Mouse (Mus musculus): Measurements from ENCODE around the gene Dtd1. TPM values are rescaled to one million over a fixed set of nuclear protein-coding genes. Genes with fewer than 3 reads are reported as not detected.

The Dtd1 gene
- total RNA-seq, 1 experiment from 2014 or later: 18.2 TPM

- no peak for DNase-seq
Observed at GRCm38 (mm10) chr2:144640101-144640500, 40.4 kb downstream of the Dtd1 start.

GRCm38 (mm10) chr2:144641991-144642390, 42.3 kb downstream of the Dtd1 start:
- no peak for DNase-seq

DNA sequence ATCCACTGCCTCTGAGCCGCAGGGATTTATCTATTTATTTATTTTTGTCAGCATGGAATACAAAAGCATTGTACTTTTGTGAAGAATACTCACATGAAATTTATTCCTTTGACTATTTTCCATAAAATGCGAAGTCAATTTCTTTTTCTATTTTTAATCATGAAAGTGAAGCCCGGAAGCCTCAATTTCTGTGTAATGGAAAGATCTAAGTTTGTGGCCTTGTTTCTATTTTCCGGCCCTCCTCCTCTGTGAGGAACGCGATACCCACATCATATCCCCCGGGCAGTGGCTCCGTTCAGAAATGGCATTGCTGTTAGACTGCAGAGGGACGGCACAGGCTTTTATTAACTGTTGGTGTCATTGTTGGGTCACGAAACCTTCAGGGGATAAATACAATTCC, 46.7 kb downstream of the Dtd1 start:
- no peak for DNase-seq

GRCm38 (mm10) chr2:144647151-144647550, 47.5 kb downstream of the Dtd1 start:
- DNase-seq: no peak

- no peak for DNase-seq
Observed at GRCm38 (mm10) chr2:144649960-144650359, 50.3 kb downstream of the Dtd1 start.

DNA sequence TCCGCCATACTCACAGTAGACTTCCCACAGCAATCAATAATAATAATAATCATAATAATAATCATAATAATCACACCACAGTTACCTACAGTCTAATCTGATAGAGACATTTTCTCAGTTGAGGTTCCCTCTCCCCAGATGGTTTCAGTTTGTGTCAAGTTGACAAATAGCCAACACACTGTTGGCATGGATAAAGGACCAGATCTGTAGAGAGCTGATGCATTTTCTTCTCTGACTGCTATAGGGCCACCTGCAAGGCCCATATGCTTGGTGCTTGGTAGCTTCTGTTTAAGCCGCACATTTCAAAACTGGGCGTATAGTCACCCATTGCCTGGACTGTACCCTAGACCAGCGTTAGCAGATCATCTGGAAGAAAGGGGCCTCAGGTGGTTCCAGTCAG, 53.1 kb downstream of the Dtd1 start:
- DNase-seq: no peak

DNA sequence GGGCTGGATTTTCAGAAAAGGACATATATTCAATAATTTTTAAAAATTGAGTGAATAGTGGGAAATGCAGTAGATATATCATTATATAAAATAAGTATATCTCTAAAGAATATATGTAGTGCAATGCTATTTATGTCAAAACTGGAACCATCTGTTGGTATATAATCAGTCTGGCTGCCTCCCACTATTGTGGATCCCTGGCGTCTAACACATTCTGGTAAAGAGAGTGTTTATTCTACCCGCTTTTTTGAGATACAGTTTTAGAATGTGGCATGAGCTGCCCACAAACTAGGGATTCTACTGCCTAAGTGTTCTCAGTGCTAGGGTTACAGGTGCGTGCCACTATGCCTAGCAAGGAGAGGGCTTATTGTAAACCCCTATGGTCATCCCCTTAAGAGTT, 55.6 kb downstream of the Dtd1 start:
- DNase-seq: no peak

- DNase-seq: no peak
Observed at GRCm38 (mm10) chr2:144668507-144668906, 68.8 kb downstream of the Dtd1 start.

DNA sequence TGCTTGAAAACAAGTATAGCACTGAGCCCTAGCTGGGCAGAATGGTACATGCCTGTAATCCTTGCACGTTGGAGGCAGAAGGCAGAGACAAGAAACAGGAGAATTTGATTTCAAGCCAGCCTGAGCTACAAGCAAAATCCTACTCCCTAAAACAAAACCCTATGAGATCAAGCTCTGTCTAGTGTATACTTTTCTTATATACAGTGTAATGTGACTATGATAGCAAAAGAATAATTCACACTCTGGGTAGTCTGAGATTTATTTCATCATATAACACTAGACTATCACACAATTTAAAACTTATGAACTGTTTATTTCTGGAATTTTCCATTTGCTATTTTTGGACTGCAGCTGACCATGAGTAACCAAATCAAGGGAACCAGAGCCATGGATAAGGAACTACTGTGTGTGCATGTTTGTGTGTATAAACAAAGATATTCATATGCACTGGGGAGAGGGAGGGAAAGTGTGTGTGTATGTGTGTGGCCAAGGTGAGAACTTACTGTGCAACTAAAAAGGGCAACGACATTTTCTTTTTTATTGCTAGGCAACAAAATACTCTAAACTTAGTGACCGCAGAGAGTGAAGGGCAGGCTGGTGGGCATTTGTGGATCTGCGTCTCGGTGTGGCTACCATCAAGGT, 70.7 kb downstream of the Dtd1 start:
- DNase-seq: no peak

GRCm38 (mm10) chr2:144672397-144672796, 72.7 kb downstream of the Dtd1 start:
- DNase-seq: peak; percentile 26

DNA sequence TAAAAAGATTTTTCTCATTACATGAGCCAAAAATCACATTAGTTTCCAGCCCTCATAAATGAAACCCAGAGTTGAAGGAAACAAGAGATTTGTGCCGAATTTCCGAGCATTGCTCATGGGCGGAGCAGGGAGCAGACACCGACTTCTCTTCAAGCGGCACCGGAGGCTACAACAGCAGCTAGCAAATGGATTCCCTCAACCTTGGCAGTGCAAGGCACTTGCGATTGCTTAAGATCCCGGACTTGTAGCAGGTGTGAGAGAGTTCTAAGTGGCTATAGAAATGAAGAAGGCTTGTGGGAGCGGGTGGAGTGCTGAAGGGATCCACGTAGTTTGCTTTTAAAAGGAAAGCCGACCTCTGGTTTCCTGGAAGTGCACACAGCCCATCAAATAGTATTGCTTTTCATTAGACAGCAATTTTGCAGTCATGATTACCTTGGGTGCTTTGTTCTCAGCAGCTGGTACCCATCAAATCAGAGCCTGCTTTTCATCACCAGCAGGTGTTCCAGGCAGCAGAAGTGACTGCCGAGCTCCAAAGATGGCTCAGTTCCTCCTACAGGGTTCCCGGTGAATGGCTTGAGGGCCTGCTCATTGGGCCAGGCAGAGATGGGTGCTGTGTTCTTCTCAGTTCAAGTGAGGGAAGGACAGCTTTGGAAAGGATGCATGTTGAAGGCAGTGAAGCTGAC, 77.0 kb downstream of the Dtd1 start:
- DNase-seq: no peak

DNA sequence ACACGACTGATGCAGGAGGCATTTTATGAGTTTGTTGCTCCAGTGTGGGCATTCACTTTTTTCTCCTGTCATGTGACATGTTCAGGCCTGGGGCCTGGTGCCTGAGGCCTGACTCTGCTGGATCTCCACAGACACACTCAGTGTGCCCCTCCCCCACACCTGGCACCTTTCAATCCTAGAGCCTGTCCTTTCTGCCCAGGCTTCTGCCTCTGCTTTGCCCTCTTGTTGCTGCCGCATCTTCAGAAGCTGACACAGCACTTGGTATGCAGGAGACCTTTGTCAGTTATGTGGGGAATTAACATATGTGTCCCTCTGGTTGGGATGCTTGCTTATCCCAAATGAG, 77.5 kb downstream of the Dtd1 start:
- DNase-seq: no peak

GRCm38 (mm10) chr2:144678779-144679178, 79.1 kb downstream of the Dtd1 start:
- DNase-seq: no peak

DNA sequence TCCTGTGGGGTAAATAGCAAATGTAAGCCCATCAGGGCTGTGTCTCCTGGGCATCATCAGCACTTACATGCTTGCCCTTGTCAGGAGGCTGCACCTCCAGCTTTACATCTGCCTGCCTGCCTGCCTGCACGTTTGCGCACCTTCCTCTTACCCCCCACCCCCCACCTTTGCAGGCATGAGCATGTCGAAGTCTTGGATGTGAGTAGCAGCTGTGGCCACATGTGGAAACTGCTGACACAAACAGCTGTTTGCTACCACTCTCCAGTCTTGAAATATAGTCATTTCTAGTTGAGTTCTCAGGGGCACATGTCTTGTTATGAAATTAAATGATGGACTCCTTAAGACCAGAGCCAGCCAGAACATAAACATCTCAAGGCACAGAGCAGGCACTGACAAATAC, 79.7 kb downstream of the Dtd1 start:
- no peak for DNase-seq

- no peak for DNase-seq
Observed at GRCm38 (mm10) chr2:144692219-144692732, 92.6 kb downstream of the Dtd1 start.

DNA sequence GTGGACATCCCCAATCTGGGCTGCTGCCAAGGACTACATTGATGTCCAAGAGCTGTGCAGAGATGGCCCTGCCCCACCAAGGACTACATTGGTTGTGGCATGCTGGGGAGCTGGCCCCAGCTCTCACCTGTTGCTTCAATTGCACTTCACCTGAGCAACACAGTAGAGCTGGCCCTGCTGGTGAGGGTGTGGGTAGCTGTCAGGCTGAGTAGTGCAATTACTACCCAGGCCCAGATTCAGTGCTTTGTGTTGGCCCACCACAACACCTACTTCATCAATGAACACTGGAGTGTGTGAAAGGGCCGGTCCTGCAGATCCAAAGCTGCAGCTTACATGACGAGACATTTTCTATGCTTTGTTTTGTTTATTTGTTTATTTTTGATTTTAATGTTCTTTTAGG, 93.1 kb downstream of the Dtd1 start:
- no peak for DNase-seq

GRCm38 (mm10) chr2:144694923-144695322, 95.2 kb downstream of the Dtd1 start:
- no peak for DNase-seq

DNA sequence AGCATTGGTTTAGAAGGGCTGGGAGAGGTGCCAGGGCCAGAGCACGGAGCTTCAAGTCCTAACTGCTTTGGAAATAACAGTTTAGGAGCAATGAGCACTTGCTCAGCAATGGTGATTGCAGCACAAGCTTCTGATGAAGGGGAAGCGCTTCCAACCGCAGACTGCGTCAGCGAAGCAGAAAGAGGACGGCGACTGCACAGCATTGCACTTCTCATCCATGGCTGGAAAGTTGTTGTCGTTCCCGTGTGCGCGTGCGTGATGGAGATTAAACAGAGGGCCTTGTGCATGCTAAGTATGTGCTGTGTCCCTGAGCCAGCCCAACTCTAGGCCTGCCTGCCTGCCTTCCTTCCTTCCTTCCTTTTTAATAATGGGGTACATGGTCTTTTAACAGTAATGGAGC, 98.3 kb downstream of the Dtd1 start:
- no peak for DNase-seq

DNA sequence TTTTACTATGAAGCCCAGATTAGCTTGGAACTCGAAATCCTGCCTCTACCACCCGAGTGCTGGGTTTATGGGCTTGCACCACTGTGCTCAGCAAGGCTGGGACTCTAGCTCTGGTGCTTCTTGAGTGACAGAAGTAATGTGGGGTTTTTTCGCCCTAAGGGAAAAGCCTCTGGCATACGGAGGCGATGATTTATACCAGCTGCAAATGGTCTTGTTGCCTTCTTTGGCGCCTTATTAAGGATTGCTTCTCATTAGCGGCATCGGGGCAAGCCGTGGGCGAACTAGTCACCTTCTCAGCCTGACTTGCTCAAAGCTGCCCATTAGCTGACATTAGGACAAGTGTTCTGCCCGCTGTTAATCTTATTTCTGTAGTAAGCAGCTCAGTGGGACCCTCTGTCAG, 100.9 kb downstream of the Dtd1 start:
- no peak for DNase-seq

GRCm38 (mm10) chr2:144701415-144702149, 101.9 kb downstream of the Dtd1 start:
- DNase-seq: no peak

GRCm38 (mm10) chr2:144709285-144709684, 109.6 kb downstream of the Dtd1 start:
- DNase-seq: no peak

- DNase-seq: no peak
Observed at GRCm38 (mm10) chr2:144709704-144710103, 110.0 kb downstream of the Dtd1 start.

- DNase-seq: no peak
Observed at GRCm38 (mm10) chr2:144714596-144714995, 114.9 kb downstream of the Dtd1 start.
